Mouse (Mus musculus) myocyte (in vitro differentiated cells): Measurements from ENCODE around the gene Fam178b. TPM values are rescaled to one million over a fixed set of nuclear protein-coding genes. Genes with fewer than 3 reads are reported as not detected.

Experiments
- H3K27me3 ChIP-seq: one replicate; pipeline ENCODE4 v1.6.1; 2011; ENCODE audit not compliant: control insufficient read depth, insufficient read depth, insufficient read length
- H3K36me3 ChIP-seq: one replicate; pipeline ENCODE4 v1.6.1; 2011; ENCODE audit not compliant: control insufficient read depth, insufficient read depth
- H3K4me2 ChIP-seq: one replicate; pipeline ENCODE4 v1.6.1; 2011; ENCODE audit warnings: low read depth, control low read depth
- H3K4me3 ChIP-seq: one replicate; pipeline ENCODE4 v1.5.1; 2011; ENCODE audit warnings: mild to moderate bottlenecking, control low read depth, moderate library complexity
- H3K79me2 ChIP-seq: one replicate; pipeline ENCODE4 v1.6.1; 2011; ENCODE audit not compliant: control insufficient read depth, insufficient read depth
- H3ac ChIP-seq: one replicate; pipeline ENCODE4 v1.6.1; 2011; ENCODE audit not compliant: control insufficient read depth, insufficient read length
- CEBPB ChIP-seq: IDR thresholded peaks from 2 replicates; pipeline ENCODE4 v1.6.1; 2011; ENCODE audit warnings: mild to moderate bottlenecking, moderate library complexity; ENCODE audit not compliant: poor library complexity, insufficient read depth, severe bottlenecking
- E2F4 ChIP-seq: IDR thresholded peaks from one replicate; pipeline ENCODE4 v1.6.1; 2011; ENCODE audit warnings: mild to moderate bottlenecking, control low read depth, moderate library complexity; ENCODE audit not compliant: insufficient read depth
- MAX ChIP-seq: IDR thresholded peaks from one replicate; pipeline ENCODE4 v1.6.1; 2011; ENCODE audit warnings: low read depth, mild to moderate bottlenecking, control low read depth
- MYOD1 ChIP-seq, 3 experiments: IDR thresholded peaks; one replicate each; pipeline ENCODE4 v1.6.1; 2011; ENCODE audit warnings: control low read depth in 2 of 3, low read depth in 2 of 3, mild to moderate bottlenecking in 2 of 3, moderate library complexity in 1 of 3; ENCODE audit not compliant: insufficient read length in 2 of 3, control insufficient read depth in 1 of 3
- MYOG ChIP-seq, 3 experiments: IDR thresholded peaks; one replicate each; pipeline ENCODE4 v1.6.1; 2011; ENCODE audit warnings: control low read depth in 2 of 3, low read depth in 2 of 3, mild to moderate bottlenecking in 2 of 3; ENCODE audit not compliant: insufficient read length in 2 of 3, control insufficient read depth in 1 of 3, insufficient read depth in 1 of 3
- POLR2A ChIP-seq: IDR thresholded peaks from one replicate; pipeline ENCODE4 v1.6.1; 2011; ENCODE audit warnings: low read depth, mild to moderate bottlenecking, control low read depth, moderate library complexity; ENCODE audit not compliant: insufficient read length
- POLR2AphosphoS2 ChIP-seq: IDR thresholded peaks from one replicate; pipeline ENCODE4 v1.6.1; 2011; ENCODE audit warnings: low read depth, control low read depth; ENCODE audit not compliant: insufficient read length
- REST ChIP-seq: IDR thresholded peaks from one replicate; pipeline ENCODE4 v1.6.1; 2011; ENCODE audit warnings: mild to moderate bottlenecking, control low read depth, moderate library complexity; ENCODE audit not compliant: insufficient read depth, insufficient read length
- SRF ChIP-seq: IDR thresholded peaks from one replicate; pipeline ENCODE4 v1.6.1; 2011; ENCODE audit warnings: low read depth; ENCODE audit not compliant: control insufficient read depth, insufficient read length
- TCF12 ChIP-seq: IDR thresholded peaks from one replicate; pipeline ENCODE4 v1.6.1; 2011; ENCODE audit warnings: mild to moderate bottlenecking, control low read depth; ENCODE audit not compliant: poor library complexity, insufficient read depth, severe bottlenecking
- TCF3 ChIP-seq: IDR thresholded peaks from one replicate; pipeline ENCODE4 v1.6.1; 2011; ENCODE audit warnings: low read depth, control low read depth; ENCODE audit not compliant: insufficient read length
- USF1 ChIP-seq: IDR thresholded peaks from one replicate; pipeline ENCODE4 v1.6.1; 2011; ENCODE audit warnings: low read depth, mild to moderate bottlenecking, control low read depth, moderate library complexity
- polyA plus RNA-seq: library from polyadenylated mRNA; unstranded; fragments of >200 nt; fragmentation: generic; extraction: Trizol; gene quantifications from one replicate; pipeline ENCODE4 v1.2.1, GENCODE M21; 2012; ENCODE audit warnings: missing spikeins

Fam178b gene
- polyA plus RNA-seq, 1 experiment: 1.5 TPM

- TF ChIP-seq POLR2A: no peak
- TF ChIP-seq MAX: no peak
- peak in 1 of 3 experiments; percentile 5 for TF ChIP-seq MYOD1 (IDR thresholded peaks at IDR 0.05; ENCODE audit: control insufficient read depth in 1 of 3, insufficient read length in 2 of 3, low read depth in 2 of 3)
- no peak for TF ChIP-seq TCF3
- TF ChIP-seq USF1: no peak
- TF ChIP-seq REST: no peak
- peak overlapping the region; percentile 22 for H3K4me2 ChIP-seq
- H3K36me3 ChIP-seq: no peaks in the 10 kb centered on the region
- H3K27me3 ChIP-seq: no peaks in the 10 kb centered on the region
- H3ac ChIP-seq: no peak overlapping the region
- H3K4me3 ChIP-seq: no peak overlapping the region
- H3K79me2 ChIP-seq: no peaks in the 10 kb centered on the region
Observed at GRCm38 (mm10) chr1:36568776-36569175, 114.2 kb downstream of the Fam178b start.

GRCm38 (mm10) chr1:36567818-36568603, 115.0 kb downstream of the Fam178b start:
- H3K79me2 ChIP-seq: no peaks in the 10 kb centered on the region
- TF ChIP-seq MAX (no peak), MYOD1 (IDR thresholded peaks at IDR 0.05; ENCODE audit: control insufficient read depth in 1 of 3, insufficient read length in 2 of 3, low read depth in 2 of 3) (no peak), USF1 (no peak), REST (no peak), POLR2AphosphoS2 (no peak), SRF (no peak), MYOG (IDR thresholded peaks at IDR 0.05; ENCODE audit: control insufficient read depth in 1 of 3, insufficient read depth in 1 of 3, insufficient read length in 2 of 3, low read depth in 2 of 3) (no peak), CEBPB (no peak), TCF12 (no peak), E2F4 (no peak), POLR2A (no peak), TCF3 (no peak)
- peak overlapping the region; percentile 22 for H3K4me2 ChIP-seq
- H3ac ChIP-seq: no peak overlapping the region
- no peaks in the 10 kb centered on the region for H3K36me3 ChIP-seq
- H3K4me3 ChIP-seq: no peak overlapping the region
- H3K27me3 ChIP-seq: no peaks in the 10 kb centered on the region

- no peaks in the 10 kb centered on the region for H3K36me3 ChIP-seq
- H3K27me3 ChIP-seq: no peaks in the 10 kb centered on the region
- no peak overlapping the region for H3K4me3 ChIP-seq
- H3K79me2 ChIP-seq: no peaks in the 10 kb centered on the region
- TF ChIP-seq TCF12: no peak
- H3ac ChIP-seq: no peak overlapping the region
- no peak overlapping the region for H3K4me2 ChIP-seq
Observed at GRCm38 (mm10) chr1:36566425-36566824, 116.6 kb downstream of the Fam178b start.

GRCm38 (mm10) chr1:36564101-36564500, 118.9 kb downstream of the Fam178b start:
- Histone ChIP-seq H3K79me2 (no peaks in the 10 kb centered on the region), H3K4me3 (no peak overlapping the region), H3ac (no peak overlapping the region), H3K4me2 (peak overlapping the region; percentile 98), H3K36me3 (no peaks in the 10 kb centered on the region), H3K27me3 (no peaks in the 10 kb centered on the region)
- TF ChIP-seq MAX (no peak), E2F4 (no peak), TCF12 (peak; percentile 79), POLR2AphosphoS2 (peak; percentile 17), SRF (no peak), CEBPB (no peak), USF1 (no peak), POLR2A (no peak), TCF3 (peak; percentile 80), REST (no peak), MYOG (IDR thresholded peaks at IDR 0.05; ENCODE audit: control insufficient read depth in 1 of 3, insufficient read depth in 1 of 3, insufficient read length in 2 of 3, low read depth in 2 of 3) (peak; percentile 37 to 76 (median 39)), MYOD1 (IDR thresholded peaks at IDR 0.05; ENCODE audit: control insufficient read depth in 1 of 3, insufficient read length in 2 of 3, low read depth in 2 of 3) (peak in 1 of 3 experiments; percentile 80)

GRCm38 (mm10) chr1:36563632-36564031, 119.4 kb downstream of the Fam178b start:
- Histone ChIP-seq H3K4me2 (peak overlapping the region; percentile 98), H3K79me2 (no peaks in the 10 kb centered on the region), H3ac (no peak overlapping the region), H3K4me3 (no peak overlapping the region), H3K36me3 (no peaks in the 10 kb centered on the region), H3K27me3 (no peaks in the 10 kb centered on the region)
- no peak for TF ChIP-seq USF1
- TF ChIP-seq MYOG (IDR thresholded peaks at IDR 0.05; ENCODE audit: control insufficient read depth in 1 of 3, insufficient read depth in 1 of 3, insufficient read length in 2 of 3, low read depth in 2 of 3): peak in 1 of 3 experiments; percentile 30
